Mouse (Mus musculus): ENCODE data around the gene Adig. TPM values are rescaled to one million over a fixed set of nuclear protein-coding genes. Genes with fewer than 3 reads are reported as not detected.

The Adig gene
- polyA plus RNA-seq, 1 experiment = not detected

- H3K27ac ChIP-seq (ENCODE audit: insufficient read depth, low read length) = no peak overlapping the region
- H3K4me1 ChIP-seq (ENCODE audit: control insufficient read depth, insufficient read depth, low read length) = no peaks in the 10 kb centered on the region
- no peak for TF ChIP-seq POLR2A (IDR thresholded peaks at IDR 0.05; ENCODE audit: extremely low read depth, insufficient read depth, low read length)
- TF ChIP-seq CTCF (IDR thresholded peaks at IDR 0.05; ENCODE audit: extremely low read depth, insufficient read depth, low read length) = no peak
- H3K4me3 ChIP-seq (ENCODE audit: insufficient read depth, low read length) = no peak overlapping the region
These were observed 32.1 kb downstream of the Adig start for GRCm38 (mm10) chr2:158534559-158534958.

- H3K4me3 ChIP-seq (ENCODE audit: insufficient read depth, low read length) = peak overlapping the region; percentile 27
- no peak overlapping the region for H3K27ac ChIP-seq (ENCODE audit: insufficient read depth, low read length)
- TF ChIP-seq POLR2A (IDR thresholded peaks at IDR 0.05; ENCODE audit: extremely low read depth, insufficient read depth, low read length) (peak; percentile 73; the same call in 1 of the 2 replicates), CTCF (IDR thresholded peaks at IDR 0.05; ENCODE audit: extremely low read depth, insufficient read depth, low read length) (no peak)
- H3K4me1 ChIP-seq (ENCODE audit: control insufficient read depth, insufficient read depth, low read length) = no peaks in the 10 kb centered on the region
These were observed 37.3 kb downstream of the Adig start for GRCm38 (mm10) chr2:158539433-158540305.

GRCm38 (mm10) chr2:158541286-158541685 lies 38.9 kb downstream of the Adig start:
- Histone ChIP-seq H3K4me1 (ENCODE audit: control insufficient read depth, insufficient read depth, low read length) (no peaks in the 10 kb centered on the region), H3K4me3 (ENCODE audit: insufficient read depth, low read length) (no peak overlapping the region), H3K27ac (ENCODE audit: insufficient read depth, low read length) (no peak overlapping the region)
- TF ChIP-seq CTCF (IDR thresholded peaks at IDR 0.05; ENCODE audit: extremely low read depth, insufficient read depth, low read length) (no peak), POLR2A (IDR thresholded peaks at IDR 0.05; ENCODE audit: extremely low read depth, insufficient read depth, low read length) (no peak)

GRCm38 (mm10) chr2:158545266-158545665 lies 42.9 kb downstream of the Adig start:
- H3K4me1 ChIP-seq (ENCODE audit: control insufficient read depth, insufficient read depth, low read length) = no peaks in the 10 kb centered on the region
- no peak overlapping the region for H3K27ac ChIP-seq (ENCODE audit: insufficient read depth, low read length)
- no peak overlapping the region for H3K4me3 ChIP-seq (ENCODE audit: insufficient read depth, low read length)
- TF ChIP-seq POLR2A (IDR thresholded peaks at IDR 0.05; ENCODE audit: extremely low read depth, insufficient read depth, low read length) (no peak), CTCF (IDR thresholded peaks at IDR 0.05; ENCODE audit: extremely low read depth, insufficient read depth, low read length) (no peak)

- H3K4me3 ChIP-seq (ENCODE audit: insufficient read depth, low read length) = no peak overlapping the region
- TF ChIP-seq POLR2A (IDR thresholded peaks at IDR 0.05; ENCODE audit: extremely low read depth, insufficient read depth, low read length) (no peak), CTCF (IDR thresholded peaks at IDR 0.05; ENCODE audit: extremely low read depth, insufficient read depth, low read length) (peak; percentile 71)
- no peak overlapping the region for H3K27ac ChIP-seq (ENCODE audit: insufficient read depth, low read length)
- H3K4me1 ChIP-seq (ENCODE audit: control insufficient read depth, insufficient read depth, low read length) = no peaks in the 10 kb centered on the region
These were observed 44.3 kb downstream of the Adig start for GRCm38 (mm10) chr2:158546751-158547150.

- no peak overlapping the region for H3K4me3 ChIP-seq (ENCODE audit: insufficient read depth, low read length)
- H3K27ac ChIP-seq (ENCODE audit: insufficient read depth, low read length) = no peak overlapping the region
- H3K4me1 ChIP-seq (ENCODE audit: control insufficient read depth, insufficient read depth, low read length) = no peaks in the 10 kb centered on the region
- TF ChIP-seq CTCF (IDR thresholded peaks at IDR 0.05; ENCODE audit: extremely low read depth, insufficient read depth, low read length) (peak; percentile 77), POLR2A (IDR thresholded peaks at IDR 0.05; ENCODE audit: extremely low read depth, insufficient read depth, low read length) (no peak)
These were observed 47.7 kb downstream of the Adig start for GRCm38 (mm10) chr2:158550067-158550466.

- H3K27ac ChIP-seq (ENCODE audit: insufficient read depth, low read length) = no peak overlapping the region
- TF ChIP-seq POLR2A (IDR thresholded peaks at IDR 0.05; ENCODE audit: extremely low read depth, insufficient read depth, low read length) (no peak), CTCF (IDR thresholded peaks at IDR 0.05; ENCODE audit: extremely low read depth, insufficient read depth, low read length) (no peak)
- no peaks in the 10 kb centered on the region for H3K4me1 ChIP-seq (ENCODE audit: control insufficient read depth, insufficient read depth, low read length)
- H3K4me3 ChIP-seq (ENCODE audit: insufficient read depth, low read length) = no peak overlapping the region
These were observed 52.0 kb downstream of the Adig start for GRCm38 (mm10) chr2:158554366-158554765.

- Histone ChIP-seq H3K4me1 (ENCODE audit: control insufficient read depth, insufficient read depth, low read length) (no peaks in the 10 kb centered on the region), H3K27ac (ENCODE audit: insufficient read depth, low read length) (no peak overlapping the region), H3K4me3 (ENCODE audit: insufficient read depth, low read length) (no peak overlapping the region)
- no peak for TF ChIP-seq CTCF (IDR thresholded peaks at IDR 0.05; ENCODE audit: extremely low read depth, insufficient read depth, low read length)
These were observed 52.8 kb downstream of the Adig start for GRCm38 (mm10) chr2:158555252-158555651.

GRCm38 (mm10) chr2:158555812-158556211 lies 53.4 kb downstream of the Adig start:
- H3K4me1 ChIP-seq (ENCODE audit: control insufficient read depth, insufficient read depth, low read length) = no peaks in the 10 kb centered on the region
- peak overlapping the region; percentile 14; the same call in 1 of the 2 replicates for H3K4me3 ChIP-seq (ENCODE audit: insufficient read depth, low read length)
- no peak overlapping the region for H3K27ac ChIP-seq (ENCODE audit: insufficient read depth, low read length)
- no peak for TF ChIP-seq CTCF (IDR thresholded peaks at IDR 0.05; ENCODE audit: extremely low read depth, insufficient read depth, low read length)
- no peak for TF ChIP-seq POLR2A (IDR thresholded peaks at IDR 0.05; ENCODE audit: extremely low read depth, insufficient read depth, low read length)

- TF ChIP-seq CTCF (IDR thresholded peaks at IDR 0.05; ENCODE audit: extremely low read depth, insufficient read depth, low read length) = peak; percentile 80
- no peak for TF ChIP-seq POLR2A (IDR thresholded peaks at IDR 0.05; ENCODE audit: extremely low read depth, insufficient read depth, low read length)
- no peaks in the 10 kb centered on the region for H3K4me1 ChIP-seq (ENCODE audit: control insufficient read depth, insufficient read depth, low read length)
- peak overlapping the region; percentile 14; the same call in 1 of the 2 replicates for H3K4me3 ChIP-seq (ENCODE audit: insufficient read depth, low read length)
- no peak overlapping the region for H3K27ac ChIP-seq (ENCODE audit: insufficient read depth, low read length)
These were observed 53.8 kb downstream of the Adig start for GRCm38 (mm10) chr2:158556225-158556624.
